In the genomic region with DNA sequence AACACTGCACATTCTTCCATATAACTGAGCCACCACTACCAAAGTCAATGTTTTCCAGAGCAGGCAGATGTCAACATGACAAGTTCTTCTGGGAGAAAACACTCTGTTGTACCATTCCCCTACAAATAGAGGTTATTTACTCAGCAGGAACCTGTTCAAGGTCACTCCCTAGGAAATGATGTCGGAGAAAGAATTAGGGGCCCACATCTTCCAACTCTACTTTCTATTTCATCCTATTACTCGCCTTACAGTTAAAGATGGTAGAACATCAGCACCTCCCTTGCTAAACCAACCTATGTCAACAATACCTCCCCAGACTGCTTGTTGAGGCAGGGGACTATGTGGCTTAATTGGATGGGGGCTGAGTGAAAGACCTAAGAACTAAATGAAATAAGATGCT, we compare ENCODE assay signal across 12 mouse cellular contexts. TPM values are rescaled to one million over a fixed set of nuclear protein-coding genes. Genes with fewer than 3 reads are reported as not detected.
DNase-seq lines count a peak whose midpoint lies in the region; ATAC-seq lines count a peak whose summit lies in the region.
"Had no signal": no experiment of that assay in that cellular context is flagged by ENCODE, and none has a peak within 500 bp of the region (broad histone marks: within the 10 kb centered on the region; RNA-seq: fewer than 3 reads in every experiment).

A gene (plus strand): TSS at position 301 of the 400 bp plus-strand sequence.

- 0 out of 2 replicates have a peak, but pooled peaks cover 2% of the 10 kb centered on the region for H3K27me3 ChIP-seq in heart, embryonic 11.5 days (ENCODE audit: control insufficient read depth, insufficient read depth, low read length)
- H3K27me3 ChIP-seq in neural tube, embryonic 12.5 days (replicated peaks): peaks cover 7% of the 10 kb centered on the region; the same call in 1 of the 2 replicates
- no peaks in the 10 kb centered on the region for H3K27me3 ChIP-seq in liver, embryonic 13.5 days

- intact Hi-C loops in heart, postnatal 36 days (cut with DNase I): loop anchor here (5.0 to 10.0 kb wide), 4 partner anchors 183 to 1395 kb away; a partner anchor contains a TSS

- no peak within 1 kb of the TSS for H3K9ac ChIP-seq in heart, embryonic 11.5 days (ENCODE audit: low read depth, low read length)
- H3K9ac ChIP-seq in neural tube, embryonic 12.5 days: no peak within 1 kb of the TSS
- no peak within 1 kb of the TSS for H3K9ac ChIP-seq in liver, embryonic 13.5 days

- no peak within 1 kb of the TSS; the same call in 1 of the 2 replicates for H3K4me3 ChIP-seq in heart, embryonic 11.5 days (ENCODE audit: low read depth, low read length)
- H3K4me3 ChIP-seq in neural tube, embryonic 12.5 days: no peak within 1 kb of the TSS
- peak within 1 kb of the TSS; percentile 64 for H3K4me3 ChIP-seq in liver, embryonic 13.5 days (replicated peaks)

- H3K9me3 ChIP-seq in heart, embryonic 11.5 days (replicated peaks; ENCODE audit: control insufficient read depth, low read length): no peaks in the 10 kb centered on the region
- no peaks in the 10 kb centered on the region for H3K9me3 ChIP-seq in neural tube, embryonic 12.5 days
- H3K9me3 ChIP-seq in liver, embryonic 13.5 days (replicated peaks): no peaks in the 10 kb centered on the region

- H3K36me3 ChIP-seq in heart, embryonic 11.5 days (ENCODE audit: control insufficient read depth, insufficient read depth, low read length): no peaks in the 10 kb centered on the region
- no peaks in the 10 kb centered on the region for H3K36me3 ChIP-seq in neural tube, embryonic 12.5 days
- H3K36me3 ChIP-seq in liver, embryonic 13.5 days: no peaks in the 10 kb centered on the region

- no peak for DNase-seq in heart, postnatal 36 days
- DNase-seq in neural tube, embryonic 10.5 days (ENCODE audit: extremely low spot score, low spot score): no peak
- DNase-seq in liver, embryonic 13.5 days: no peak
- DNase-seq in left cerebral cortex, adult 9 months (ENCODE audit: low spot score in 2 of 2): no peak
- DNase-seq in ovary, postnatal 10 days (ENCODE audit: low spot score): no peak
- DNase-seq: B cell, adult 2 months; cerebellum, adult 11 months; gastrocnemius, postnatal 25 days; left cerebral cortex, postnatal 4 days had no signal

- H3K4me1 ChIP-seq in heart, embryonic 11.5 days (ENCODE audit: control insufficient read depth, insufficient read depth, low read length): no peaks in the 10 kb centered on the region
- no peaks in the 10 kb centered on the region for H3K4me1 ChIP-seq in neural tube, embryonic 12.5 days
- no peaks in the 10 kb centered on the region for H3K4me1 ChIP-seq in liver, embryonic 13.5 days (replicated peaks)

- ATAC-seq in heart, embryonic 11.5 days (replicated peaks; ENCODE audit: insufficient number of reproducible peaks, low FRiP score, low TSS enrichment): no peak
- ATAC-seq in neural tube, embryonic 12.5 days (ENCODE audit: low FRiP score, low read depth): no peak
- ATAC-seq in liver, embryonic 13.5 days (ENCODE audit: low read depth): no peak
- ATAC-seq in CD4-positive, CD25-positive, alpha-beta regulatory T cell, adult 4 months: no peak

- 78% methylated on average over 2 of the region's 2 CpGs for WGBS in heart, embryonic 11.5 days (ENCODE audit: insufficient replicate concordance)
- 92% methylated on average over 2 of the region's 2 CpGs for WGBS in neural tube, embryonic 12.5 days
- 60% methylated on average over 2 of the region's 2 CpGs for WGBS in liver, embryonic 13.5 days (ENCODE audit: insufficient replicate concordance)

- no peak within 1 kb of the TSS for H3K27ac ChIP-seq in heart, embryonic 11.5 days (ENCODE audit: low read depth, low read length)
- H3K27ac ChIP-seq in neural tube, embryonic 12.5 days: no peak within 1 kb of the TSS
- H3K27ac ChIP-seq in liver, embryonic 13.5 days: no peak within 1 kb of the TSS

- peak within 1 kb of the TSS; percentile 51 for H3K4me2 ChIP-seq in heart, embryonic 11.5 days
- peak within 1 kb of the TSS; percentile 51; the same call in 1 of the 2 replicates for H3K4me2 ChIP-seq in neural tube, embryonic 12.5 days (replicated peaks)
- H3K4me2 ChIP-seq in liver, embryonic 13.5 days: peak within 1 kb of the TSS; percentile 58

RNA-seq across cellular contexts. Expression of the gene that starts here (rescaled TPM):
- polyA plus RNA-seq in heart, embryonic 11.5 days (2014; fragmentation: Nextera tagmentation; extraction: Ambion mirVana): not detected in 2 replicates
- total RNA-seq in heart, postnatal 36 days (2021): under 1 TPM; 0.33 to 0.46 TPM
- polyA plus RNA-seq in neural tube, embryonic 12.5 days (2016; fragmentation: Nextera tagmentation; extraction: Ambion mirVana): not detected in 2 replicates
- not detected in 2 replicates for polyA plus RNA-seq in liver, embryonic 13.5 days (2015; fragmentation: Nextera tagmentation; extraction: Ambion mirVana)
- polyA plus RNA-seq in CD4-positive, CD25-positive, alpha-beta regulatory T cell, adult 4 months (2017; shearing (Covaris generic)): not detected
